Mouse (Mus musculus): ENCODE data around the gene Itih5.

DNA sequence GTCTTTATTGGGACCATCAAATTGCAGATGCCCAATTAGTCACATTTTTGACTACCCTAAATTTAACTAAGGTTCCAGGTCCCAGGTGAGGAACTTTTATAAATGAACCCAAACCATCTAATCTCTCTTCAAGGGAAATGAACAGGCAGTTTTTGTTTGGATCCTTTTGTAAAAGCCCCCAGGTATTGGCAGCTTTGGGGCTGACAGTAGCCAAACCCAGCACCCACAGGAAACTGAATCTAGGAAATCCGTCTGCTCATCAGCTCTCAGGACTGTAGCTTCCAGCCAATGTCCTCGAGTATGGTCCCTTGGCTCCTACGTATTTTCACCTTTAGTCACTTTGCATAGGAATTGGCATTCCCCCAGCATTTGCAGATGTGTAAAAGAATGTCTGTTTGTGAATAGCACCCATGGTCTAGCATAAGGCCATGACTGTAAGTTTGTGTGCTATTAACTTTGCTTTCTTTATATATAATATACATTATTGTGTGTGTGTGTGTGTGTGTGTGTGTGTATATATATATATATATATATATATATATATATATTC, 47.4 kb downstream of the Itih5 start:
- TF ChIP-seq MAX (IDR thresholded peaks at IDR 0.05) (no peak), CTCF (IDR thresholded peaks at IDR 0.05; ENCODE audit: control insufficient read depth, insufficient read depth, insufficient read length) (no peak), USF1 (IDR thresholded peaks at IDR 0.05; ENCODE audit: low read depth) (no peak)

Measured in C2C12 (cell line).